Mouse (Mus musculus): ENCODE measurements around the gene Accsl. TPM values are rescaled to one million over a fixed set of nuclear protein-coding genes. Genes with fewer than 3 reads are reported as not detected.

The Accsl gene
- total RNA-seq (2022): under 1 TPM in 2 of 4 experiments, not detected in 2; 0.73 to 0.91 TPM

DNA sequence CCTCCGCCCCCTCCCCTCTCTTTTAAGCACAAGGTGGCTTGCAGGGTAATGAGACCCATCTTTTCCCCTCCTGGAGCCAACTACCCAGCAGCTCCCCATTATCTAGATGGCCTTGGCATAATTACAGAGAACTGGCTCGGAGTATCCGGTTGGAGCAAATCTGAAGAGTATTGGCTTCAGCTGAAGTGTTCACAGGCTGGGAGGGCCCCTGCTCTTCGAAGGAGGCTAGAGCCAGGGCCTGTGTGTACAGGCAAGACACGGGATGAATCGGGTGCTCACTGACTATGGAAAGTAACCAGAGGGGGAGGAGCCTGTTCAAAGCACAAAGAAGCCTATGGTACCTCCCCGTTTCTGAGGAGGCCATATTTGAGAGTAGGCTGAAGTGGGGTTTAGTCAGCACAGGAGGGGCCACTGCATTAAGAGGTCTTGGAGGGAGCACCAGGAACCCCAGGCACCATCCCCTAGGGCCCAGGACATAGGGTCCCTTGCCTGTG is at the start of gene Accsl:
TSS of gene Accsl (minus strand) at position 51 of the 494 bp plus-strand sequence.
- no peak for DNase-seq (ENCODE audit: low spot score in 2 of 2)

DNA sequence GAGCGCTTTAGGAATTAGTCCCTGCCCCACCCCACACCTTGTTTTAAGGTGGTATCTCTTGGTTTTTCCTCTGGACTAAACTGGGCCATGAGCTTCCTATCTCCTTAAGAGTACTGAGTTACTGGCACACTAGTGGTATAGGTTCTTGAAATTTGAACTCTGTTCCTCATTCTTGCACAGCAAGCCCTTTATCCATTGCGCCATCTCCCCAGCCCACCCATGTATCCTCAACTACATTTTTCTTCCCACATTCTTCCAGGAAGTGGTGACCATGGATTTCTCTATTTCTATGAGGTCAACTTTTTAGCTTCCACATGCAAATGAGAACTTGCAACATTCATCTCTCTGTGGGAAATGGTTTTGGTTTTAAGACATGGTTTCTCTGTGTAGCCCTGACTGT is 44.6 kb upstream of the Accsl start:
- no peak for DNase-seq (ENCODE audit: low spot score in 2 of 2)

GRCm38 (mm10) chr2:93911942-93912341 is 43.0 kb upstream of the Accsl start:
- peak; percentile 46 to 49 for DNase-seq (ENCODE audit: low spot score in 2 of 2)

GRCm38 (mm10) chr2:93909716-93910115 is 40.8 kb upstream of the Accsl start:
- DNase-seq (ENCODE audit: low spot score in 2 of 2): no peak

DNA sequence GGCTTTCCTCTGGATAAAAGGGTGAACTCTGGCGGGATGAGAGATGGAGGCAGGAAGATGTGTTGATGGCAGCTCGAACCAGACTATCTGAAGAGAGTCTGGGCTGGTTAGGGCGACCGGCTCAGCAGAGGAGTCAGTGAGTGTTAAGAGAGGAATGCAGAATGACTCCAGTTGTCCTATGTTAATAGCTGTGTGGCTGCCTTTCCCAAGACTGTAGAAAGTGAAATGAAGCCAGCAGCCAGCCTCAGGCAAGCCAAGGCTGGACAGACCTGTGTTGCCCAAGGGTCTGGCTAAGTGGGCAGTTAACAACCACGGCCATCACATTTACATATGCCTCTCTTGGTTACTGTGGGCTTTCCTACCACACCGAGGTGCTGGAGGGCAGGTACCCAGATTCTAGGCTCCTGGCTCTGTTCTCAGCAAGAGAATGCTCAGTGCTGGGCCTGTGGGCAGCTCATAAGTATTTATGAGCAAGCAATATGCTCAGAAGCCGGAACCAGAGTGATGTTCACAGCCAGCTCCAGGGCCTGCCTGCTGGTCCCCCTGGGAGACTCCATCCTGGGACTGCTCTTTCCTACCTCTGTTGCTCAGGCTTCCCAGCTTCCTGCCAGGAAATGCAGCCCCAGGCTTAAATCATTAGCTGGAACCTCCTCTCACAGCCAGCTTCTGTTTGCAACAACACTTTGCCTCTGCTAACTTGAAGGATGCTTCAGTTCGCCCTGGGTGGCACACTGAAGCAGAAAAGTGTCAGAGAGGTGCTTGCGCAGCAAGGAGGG is 38.8 kb upstream of the Accsl start:
- DNase-seq (ENCODE audit: low spot score in 2 of 2): no peak

DNA sequence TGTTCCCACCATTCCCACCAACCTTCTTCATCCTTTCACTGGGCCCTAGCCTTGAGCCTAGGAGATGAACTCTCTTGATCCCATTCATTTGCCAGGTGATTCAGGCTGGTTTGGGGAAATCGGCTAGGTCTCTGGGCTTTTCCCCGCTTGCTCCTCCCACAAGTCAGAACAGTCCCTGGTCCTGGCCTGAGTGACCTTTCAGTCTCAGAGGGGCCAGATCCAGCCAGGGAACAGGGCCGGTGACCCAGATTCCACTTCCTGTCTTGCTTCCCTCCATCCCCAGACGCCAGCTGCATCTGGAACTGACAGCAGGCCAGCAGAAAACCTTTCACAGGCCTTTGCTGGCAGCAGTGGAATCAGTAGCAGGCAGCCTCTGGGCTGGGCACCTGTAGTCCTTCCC is 37.4 kb upstream of the Accsl start:
- DNase-seq (ENCODE audit: low spot score in 2 of 2): no peak

DNA sequence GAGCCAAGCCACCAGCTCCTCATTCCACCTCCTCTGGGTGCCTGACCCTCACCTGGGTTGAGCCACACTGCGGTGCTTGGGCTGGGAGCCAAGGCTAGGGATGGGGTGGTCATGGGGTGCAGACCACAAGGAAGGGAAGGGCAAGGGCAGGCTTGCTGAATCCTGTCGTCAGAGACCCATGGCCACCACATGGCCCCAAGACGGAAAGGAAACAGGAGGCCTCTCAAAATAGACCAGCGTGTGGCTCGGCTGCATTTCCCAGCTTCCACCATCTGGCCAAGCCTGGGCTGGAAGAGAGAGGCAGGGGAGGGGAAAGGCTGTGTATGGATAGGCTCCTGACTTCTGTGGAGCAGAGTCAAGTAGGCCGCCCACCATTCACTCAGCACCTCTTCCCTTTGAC is 34.5 kb upstream of the Accsl start:
- DNase-seq (ENCODE audit: low spot score in 2 of 2): peak; percentile 23 to 38

DNA sequence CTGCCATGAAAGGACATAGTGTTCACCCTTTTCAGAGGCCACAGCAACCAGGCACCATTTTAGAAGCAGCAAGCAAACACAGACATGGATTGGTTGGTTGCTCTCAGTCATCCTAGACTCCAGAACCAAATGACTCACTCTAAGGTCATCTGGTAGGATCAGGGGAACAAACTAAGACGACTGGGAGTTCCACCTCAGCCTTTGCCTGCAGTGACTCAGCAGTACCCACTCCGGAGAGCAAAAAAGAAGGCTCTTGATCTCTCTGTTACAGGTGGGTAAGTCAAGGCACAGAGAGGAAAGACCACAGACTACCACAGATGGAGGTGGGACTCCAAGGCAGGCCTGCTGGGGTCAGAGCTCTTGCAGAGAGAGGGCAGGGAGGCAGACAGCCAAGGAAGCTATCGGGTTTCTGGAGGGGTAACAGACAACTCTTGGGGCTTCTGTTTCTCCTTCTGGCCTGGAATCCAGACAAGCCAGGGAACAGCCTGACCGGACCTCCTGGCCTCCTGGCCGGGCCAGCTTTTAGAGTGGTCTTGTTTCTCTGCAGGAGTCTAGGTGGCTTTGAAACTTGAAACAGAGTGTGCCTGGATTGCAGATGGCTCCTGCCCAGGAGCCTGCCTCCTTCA is 33.8 kb upstream of the Accsl start:
- DNase-seq (ENCODE audit: low spot score in 2 of 2): no peak

GRCm38 (mm10) chr2:93899397-93900380 is 30.7 kb upstream of the Accsl start:
- peak; percentile 20 to 42 for DNase-seq (ENCODE audit: low spot score in 2 of 2)

DNA sequence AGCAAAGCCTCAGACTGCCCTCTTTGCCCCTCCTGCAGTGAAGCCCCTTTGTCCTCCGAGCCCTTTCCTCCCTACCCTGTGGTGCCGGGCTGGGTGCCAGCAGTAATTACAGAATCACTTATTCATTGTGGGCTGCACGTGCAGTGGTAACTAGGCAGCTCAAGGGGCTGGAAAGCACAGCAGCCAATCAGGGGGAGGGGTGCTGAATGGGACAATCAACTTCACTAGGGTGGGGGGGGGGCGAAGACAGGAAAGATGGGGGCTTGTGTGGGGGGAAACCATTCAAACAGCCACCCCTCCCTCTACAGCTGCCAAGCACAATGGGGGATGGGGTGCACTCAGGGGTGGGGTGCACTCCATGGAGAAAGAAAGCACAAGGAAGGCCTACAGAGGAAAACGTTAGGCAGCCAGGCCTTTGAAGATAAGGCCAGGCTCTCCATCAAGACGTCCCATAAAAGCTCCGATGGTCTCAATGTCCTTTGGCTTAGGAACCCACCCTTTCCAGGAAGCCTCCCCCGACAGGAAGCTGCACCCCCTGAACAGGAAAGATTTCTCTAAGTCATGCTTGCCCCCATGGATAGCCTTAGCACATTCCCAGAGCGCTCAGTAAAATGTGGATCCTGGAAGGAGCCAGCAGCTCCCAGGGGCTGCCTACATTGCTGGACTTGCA is 22.8 kb upstream of the Accsl start:
- peak; percentile 60 to 70 for DNase-seq (ENCODE audit: low spot score in 2 of 2)

DNA sequence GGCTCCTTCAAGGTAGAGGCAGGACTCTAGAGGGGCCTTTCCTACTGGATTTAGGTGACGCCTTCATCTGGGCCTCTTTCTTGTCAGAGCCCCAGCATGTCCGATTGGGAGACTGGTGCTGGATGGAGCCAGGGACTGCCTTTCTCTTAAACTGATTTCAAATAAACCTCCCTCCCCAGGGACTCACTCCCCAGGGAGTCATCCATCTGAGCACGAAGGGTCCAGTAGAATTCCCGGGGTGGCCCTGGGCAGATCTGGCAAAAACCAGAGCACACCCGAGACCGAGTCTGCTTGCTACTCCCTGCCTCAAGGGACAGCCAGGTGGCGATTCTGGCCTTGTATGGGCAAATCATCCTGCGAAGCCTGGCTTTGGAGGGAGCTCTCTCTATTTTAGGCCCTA is 21.2 kb upstream of the Accsl start:
- no peak for DNase-seq (ENCODE audit: low spot score in 2 of 2)

GRCm38 (mm10) chr2:93889071-93889470 is 20.1 kb upstream of the Accsl start:
- DNase-seq (ENCODE audit: low spot score in 2 of 2): no peak

GRCm38 (mm10) chr2:93888366-93888765 is 19.4 kb upstream of the Accsl start:
- DNase-seq (ENCODE audit: low spot score in 2 of 2): no peak

DNA sequence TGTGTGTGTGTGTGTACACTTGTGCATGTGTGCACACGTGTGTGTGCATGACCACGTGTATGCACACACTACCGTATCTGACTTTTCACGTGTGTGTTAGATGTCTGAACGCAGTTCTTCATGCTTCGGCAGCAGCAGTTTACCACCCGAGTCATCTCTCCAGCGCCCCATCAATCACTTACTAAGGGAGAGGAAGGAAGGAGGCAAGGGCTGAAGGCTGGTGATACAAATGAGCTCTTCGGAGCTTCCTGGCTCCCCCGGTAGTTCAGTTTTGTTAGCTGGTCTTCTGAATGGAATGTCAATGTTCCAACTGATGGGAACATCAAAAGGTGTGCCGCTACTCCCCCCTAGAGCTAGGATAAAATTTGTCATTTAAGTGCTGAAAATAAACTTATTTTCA is 18.3 kb upstream of the Accsl start:
- DNase-seq (ENCODE audit: low spot score in 2 of 2): no peak

- DNase-seq (ENCODE audit: low spot score in 2 of 2): no peak
Measured at GRCm38 (mm10) chr2:93886013-93886794, 17.2 kb upstream of the Accsl start.

DNA sequence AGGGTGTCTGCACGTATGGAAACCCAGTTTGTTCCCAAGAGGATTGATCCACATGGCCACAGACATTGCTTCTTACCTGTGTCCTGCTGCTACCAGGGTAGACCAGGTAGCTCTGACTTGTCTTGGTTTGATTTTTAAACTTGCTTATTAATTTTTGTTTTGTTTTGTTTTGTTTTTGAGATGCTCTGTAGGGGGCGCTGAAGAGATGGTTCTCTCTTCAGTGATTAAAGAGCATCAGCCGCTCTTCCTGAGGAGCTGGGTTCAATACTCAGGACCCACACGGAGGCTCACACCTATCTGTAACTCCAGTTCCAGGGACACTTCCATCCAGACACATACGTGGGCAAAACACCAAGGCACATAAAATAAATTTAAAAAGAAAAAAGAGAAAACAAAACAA is 14.1 kb upstream of the Accsl start:
- no peak for DNase-seq (ENCODE audit: low spot score in 2 of 2)

DNA sequence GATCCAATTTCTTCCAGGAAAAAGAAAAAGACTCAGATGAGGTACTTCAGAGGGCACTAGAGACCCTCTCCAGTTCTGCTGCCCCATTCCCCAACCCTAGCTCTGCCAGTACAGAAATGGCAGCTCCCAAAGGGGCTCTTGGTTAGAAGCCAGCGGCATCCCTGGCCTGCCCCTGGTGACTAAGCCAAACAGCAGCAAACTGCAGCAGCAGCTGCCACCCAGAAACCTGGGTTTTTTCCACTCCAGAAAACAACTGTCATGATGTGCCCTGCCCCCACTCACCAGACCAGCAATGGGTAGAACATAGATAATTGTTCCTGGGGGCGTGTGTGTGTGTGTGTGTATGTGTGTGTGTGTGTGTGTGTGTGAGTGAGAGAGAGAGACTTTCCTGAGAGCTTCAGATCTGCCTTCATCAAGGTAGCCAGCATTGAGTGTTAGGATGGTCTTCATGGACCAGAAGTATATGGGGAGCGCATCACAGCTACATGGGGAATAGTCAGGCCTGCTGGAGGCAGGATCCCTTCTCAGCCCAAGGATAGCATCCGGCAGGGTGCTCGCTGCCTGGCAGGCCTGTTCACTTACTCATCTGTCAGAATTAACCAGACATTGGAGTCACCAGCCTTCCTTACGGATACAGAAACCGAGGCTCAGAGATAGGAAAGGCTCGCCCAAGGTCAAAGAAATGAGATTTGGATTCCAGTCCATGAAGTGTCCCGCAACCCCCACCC is 12.8 kb upstream of the Accsl start:
- no peak for DNase-seq (ENCODE audit: low spot score in 2 of 2)

GRCm38 (mm10) chr2:93880981-93881380 is 12.0 kb upstream of the Accsl start:
- DNase-seq (ENCODE audit: low spot score in 2 of 2): no peak

DNA sequence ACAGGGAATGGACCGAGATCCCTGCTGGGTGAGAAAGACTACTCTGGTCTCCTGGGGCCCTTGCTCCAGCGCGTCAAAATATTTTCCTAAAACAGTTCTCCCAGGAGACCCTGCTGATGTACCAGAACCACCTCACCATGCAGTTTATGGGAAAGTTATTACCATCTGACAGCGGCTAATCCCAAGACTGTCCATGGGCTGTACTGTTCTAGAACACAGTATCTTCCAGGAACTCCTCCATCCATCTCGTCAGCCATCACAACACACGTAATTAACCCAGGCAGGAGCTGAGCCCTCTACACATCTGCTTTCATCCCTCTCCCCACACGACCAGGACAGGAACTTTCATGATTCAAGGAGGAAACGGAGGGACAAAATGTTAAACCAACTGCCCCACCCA is 11.5 kb upstream of the Accsl start:
- DNase-seq (ENCODE audit: low spot score in 2 of 2): no peak

DNA sequence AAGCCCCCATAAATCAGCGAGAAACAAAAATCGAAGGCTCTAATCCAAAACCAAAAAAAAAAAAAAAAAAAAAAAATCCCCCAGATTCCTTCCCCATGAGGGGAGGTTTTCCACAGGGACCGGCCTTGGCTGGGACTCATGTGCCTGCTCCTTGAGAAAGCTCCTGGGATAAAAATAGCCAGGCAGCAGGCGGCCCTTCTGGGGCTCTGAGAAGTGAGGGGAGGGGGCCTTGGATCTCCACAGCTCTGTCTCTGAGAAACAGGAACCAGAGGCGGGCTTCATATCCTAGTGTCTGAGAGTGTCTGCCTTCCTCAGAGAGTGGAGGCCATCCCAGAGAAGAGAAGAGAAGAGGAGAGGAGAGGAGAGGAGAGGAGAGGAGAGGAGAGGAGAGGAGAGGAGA is 8.0 kb upstream of the Accsl start:
- DNase-seq (ENCODE audit: low spot score in 2 of 2): no peak
